Mouse (Mus musculus): Measurements from ENCODE around the gene Papolg. TPM values are rescaled to one million over a fixed set of nuclear protein-coding genes. Genes with fewer than 3 reads are reported as not detected.
A peak's percentile ranks its signal among the peaks of the same experiment; 100 is the strongest.
"Not testable (repeated sequence)": the region's sequence is repeated elsewhere in the genome, so short reads cannot be mapped to it uniquely, and the experiment has no call there.

Papolg gene
- polyA plus RNA-seq (2014; fragmentation: Nextera tagmentation; extraction: Ambion mirVana), result 11.2 and 13.6 TPM in 2 replicates

- Histone ChIP-seq H3K9me3 (replicated peaks; ENCODE audit: control insufficient read depth, low read length) (no peaks in the 10 kb centered on the region), H3K27me3 (ENCODE audit: control insufficient read depth, insufficient read depth, low read length) (no peaks in the 10 kb centered on the region), H3K9ac (ENCODE audit: low read depth, low read length) (peak within 1 kb of the TSS; percentile 89), H3K27ac (ENCODE audit: low read depth, low read length) (peak within 1 kb of the TSS; percentile 94), H3K36me3 (ENCODE audit: control insufficient read depth, insufficient read depth, low read length) (peaks cover 3% of the 10 kb centered on the region; the same call in 1 of the 2 replicates), H3K4me3 (ENCODE audit: low read depth, low read length) (peak within 1 kb of the TSS; percentile 99), H3K4me2 (peak within 1 kb of the TSS; percentile 83), H3K4me1 (ENCODE audit: control insufficient read depth, insufficient read depth, low read length) (no peaks in the 10 kb centered on the region; the same call in 1 of the 2 replicates)
- WGBS (ENCODE audit: insufficient replicate concordance), result under 1% methylated on average over 21 of the region's 21 CpGs
- peak; percentile 99 for ATAC-seq (replicated peaks; ENCODE audit: insufficient number of reproducible peaks, low FRiP score, low TSS enrichment)
Observed at GRCm38 (mm10) chr11:23895060-23895426, at the start of gene Papolg. Gene Papolg, minus strand, starts transcription at chr11:23895253.

GRCm38 (mm10) chr11:23928146-23928545, 33.1 kb upstream of the Papolg start:
- not testable (repeated sequence) for H3K4me3 ChIP-seq (ENCODE audit: low read depth, low read length); H3K27me3 ChIP-seq (ENCODE audit: control insufficient read depth, insufficient read depth, low read length); ATAC-seq (replicated peaks; ENCODE audit: insufficient number of reproducible peaks, low FRiP score, low TSS enrichment); H3K4me1 ChIP-seq (ENCODE audit: control insufficient read depth, insufficient read depth, low read length); H3K9me3 ChIP-seq (replicated peaks; ENCODE audit: control insufficient read depth, low read length); H3K27ac ChIP-seq (ENCODE audit: low read depth, low read length); H3K36me3 ChIP-seq (ENCODE audit: control insufficient read depth, insufficient read depth, low read length); H3K9ac ChIP-seq (ENCODE audit: low read depth, low read length)
- H3K4me2 ChIP-seq, result peak overlapping the region; percentile 37
- 13% methylated on average over 8 of the region's 8 CpGs for WGBS (ENCODE audit: insufficient replicate concordance)

DNA sequence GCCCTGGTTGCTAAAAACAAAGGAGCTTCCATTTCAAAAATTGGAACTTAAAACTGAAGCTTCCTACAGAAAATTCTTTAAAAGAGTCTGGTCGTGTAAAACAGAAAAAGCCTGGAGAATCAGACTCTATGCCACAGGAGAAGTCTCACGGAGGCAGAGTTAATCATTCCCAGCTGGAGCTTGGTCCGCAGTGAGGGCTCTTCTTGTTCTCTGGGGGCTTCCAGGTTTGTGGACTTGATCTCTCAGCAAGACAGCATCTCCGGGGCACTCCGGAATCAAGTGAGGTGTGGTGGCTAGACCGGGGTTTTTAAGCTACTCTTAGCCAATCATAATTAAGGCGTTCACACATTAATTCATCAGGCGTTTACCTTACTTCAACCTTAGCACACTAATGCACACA, 32.6 kb upstream of the Papolg start:
- WGBS (ENCODE audit: insufficient replicate concordance), result 32% methylated on average over 8 of the region's 8 CpGs
- no peak overlapping the region for H3K9ac ChIP-seq (ENCODE audit: low read depth, low read length)

DNA sequence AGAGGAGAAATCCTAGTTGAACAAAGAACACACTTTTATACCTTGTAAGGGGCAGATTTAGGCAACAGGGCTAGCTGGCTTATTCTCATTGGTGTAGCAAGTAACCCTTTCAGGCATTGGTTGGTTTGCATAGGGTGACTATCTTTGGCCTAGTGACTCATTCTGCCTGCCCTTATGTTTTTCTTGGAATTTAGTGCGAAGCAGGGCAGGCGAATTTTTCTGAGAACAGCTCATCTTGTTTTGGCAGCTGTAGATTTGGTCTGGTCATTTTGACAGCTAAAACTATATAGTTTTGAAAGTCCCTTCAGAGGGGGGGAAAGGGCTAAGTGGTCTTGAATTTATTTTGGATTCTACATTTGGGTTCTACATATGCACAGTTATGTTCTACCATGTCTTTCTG, 18.8 kb upstream of the Papolg start:
- H3K4me2 ChIP-seq; H3K36me3 ChIP-seq (ENCODE audit: control insufficient read depth, insufficient read depth, low read length); ATAC-seq (replicated peaks; ENCODE audit: insufficient number of reproducible peaks, low FRiP score, low TSS enrichment); H3K9ac ChIP-seq (ENCODE audit: low read depth, low read length); H3K4me1 ChIP-seq (ENCODE audit: control insufficient read depth, insufficient read depth, low read length); H3K27ac ChIP-seq (ENCODE audit: low read depth, low read length); H3K27me3 ChIP-seq (ENCODE audit: control insufficient read depth, insufficient read depth, low read length); H3K4me3 ChIP-seq (ENCODE audit: low read depth, low read length); H3K9me3 ChIP-seq (replicated peaks; ENCODE audit: control insufficient read depth, low read length): not testable (repeated sequence)
- WGBS (ENCODE audit: insufficient replicate concordance), result 54% methylated on average over 2 of the region's 2 CpGs

More for the DNA sequence above, 32.6 kb upstream of the Papolg start:
- ATAC-seq (replicated peaks; ENCODE audit: insufficient number of reproducible peaks, low FRiP score, low TSS enrichment), result no peak
- Histone ChIP-seq H3K27me3 (ENCODE audit: control insufficient read depth, insufficient read depth, low read length) (no peaks in the 10 kb centered on the region), H3K9me3 (replicated peaks; ENCODE audit: control insufficient read depth, low read length) (no peaks in the 10 kb centered on the region), H3K4me2 (peak overlapping the region; percentile 37; the same call in 1 of the 2 replicates), H3K27ac (ENCODE audit: low read depth, low read length) (no peak overlapping the region), H3K4me3 (ENCODE audit: low read depth, low read length) (no peak overlapping the region), H3K36me3 (ENCODE audit: control insufficient read depth, insufficient read depth, low read length) (no peaks in the 10 kb centered on the region), H3K4me1 (ENCODE audit: control insufficient read depth, insufficient read depth, low read length) (no peaks in the 10 kb centered on the region)

DNA sequence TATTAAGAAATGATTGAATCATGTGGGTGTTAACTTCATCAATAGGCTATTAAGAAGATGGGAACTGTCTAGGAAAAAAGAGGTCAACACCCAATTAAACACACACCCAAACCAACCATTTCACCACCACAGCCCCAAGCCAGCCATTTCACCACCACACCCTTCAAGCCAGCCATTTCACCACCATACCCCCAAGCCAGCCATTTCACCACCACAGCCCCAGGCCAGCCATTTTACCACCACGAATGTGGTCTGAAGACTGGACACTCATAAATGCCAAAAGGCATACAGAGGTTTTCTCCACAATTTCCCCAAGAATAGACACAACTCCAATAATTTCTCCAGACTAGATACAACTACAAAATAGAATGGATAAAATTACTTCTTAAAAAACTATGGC, 8.9 kb upstream of the Papolg start:
- Histone ChIP-seq H3K36me3 (ENCODE audit: control insufficient read depth, insufficient read depth, low read length) (no peaks in the 10 kb centered on the region), H3K9me3 (replicated peaks; ENCODE audit: control insufficient read depth, low read length) (no peaks in the 10 kb centered on the region), H3K4me2 (no peak overlapping the region), H3K4me3 (ENCODE audit: low read depth, low read length) (no peak overlapping the region), H3K27ac (ENCODE audit: low read depth, low read length) (no peak overlapping the region), H3K4me1 (ENCODE audit: control insufficient read depth, insufficient read depth, low read length) (no peaks in the 10 kb centered on the region), H3K27me3 (ENCODE audit: control insufficient read depth, insufficient read depth, low read length) (no peaks in the 10 kb centered on the region), H3K9ac (ENCODE audit: low read depth, low read length) (no peak overlapping the region)
- no peak for ATAC-seq (replicated peaks; ENCODE audit: insufficient number of reproducible peaks, low FRiP score, low TSS enrichment)
- WGBS (ENCODE audit: insufficient replicate concordance), result 72% methylated on average over 1 of the region's 1 CpGs

GRCm38 (mm10) chr11:23894141-23895059, 653 bp downstream of the Papolg start:
- 1% methylated on average over 43 of the region's 48 CpGs for WGBS (ENCODE audit: insufficient replicate concordance)
- H3K4me2 ChIP-seq, result peak overlapping the region; percentile 83
- peaks cover 3% of the 10 kb centered on the region; the same call in 1 of the 2 replicates for H3K36me3 ChIP-seq (ENCODE audit: control insufficient read depth, insufficient read depth, low read length)
- no peaks in the 10 kb centered on the region for H3K9me3 ChIP-seq (replicated peaks; ENCODE audit: control insufficient read depth, low read length)
- peak overlapping the region; percentile 89 for H3K9ac ChIP-seq (ENCODE audit: low read depth, low read length)
- peak overlapping the region; percentile 99 for H3K4me3 ChIP-seq (ENCODE audit: low read depth, low read length)
- H3K4me1 ChIP-seq (ENCODE audit: control insufficient read depth, insufficient read depth, low read length), result no peaks in the 10 kb centered on the region; the same call in 1 of the 2 replicates
- H3K27me3 ChIP-seq (ENCODE audit: control insufficient read depth, insufficient read depth, low read length), result no peaks in the 10 kb centered on the region
- peak; percentile 80 for ATAC-seq (replicated peaks; ENCODE audit: insufficient number of reproducible peaks, low FRiP score, low TSS enrichment)
- H3K27ac ChIP-seq (ENCODE audit: low read depth, low read length), result peak overlapping the region; percentile 94

- Histone ChIP-seq H3K9ac (ENCODE audit: low read depth, low read length) (no peak overlapping the region), H3K4me3 (ENCODE audit: low read depth, low read length) (no peak overlapping the region), H3K4me2 (no peak overlapping the region), H3K4me1 (ENCODE audit: control insufficient read depth, insufficient read depth, low read length) (no peaks in the 10 kb centered on the region; the same call in 1 of the 2 replicates), H3K27me3 (ENCODE audit: control insufficient read depth, insufficient read depth, low read length) (no peaks in the 10 kb centered on the region), H3K27ac (ENCODE audit: low read depth, low read length) (no peak overlapping the region), H3K9me3 (replicated peaks; ENCODE audit: control insufficient read depth, low read length) (no peaks in the 10 kb centered on the region), H3K36me3 (ENCODE audit: control insufficient read depth, insufficient read depth, low read length) (peaks cover 9% of the 10 kb centered on the region; the same call in 1 of the 2 replicates)
- no peak for ATAC-seq (replicated peaks; ENCODE audit: insufficient number of reproducible peaks, low FRiP score, low TSS enrichment)
Observed at GRCm38 (mm10) chr11:23893556-23893955, 1.5 kb downstream of the Papolg start.

DNA sequence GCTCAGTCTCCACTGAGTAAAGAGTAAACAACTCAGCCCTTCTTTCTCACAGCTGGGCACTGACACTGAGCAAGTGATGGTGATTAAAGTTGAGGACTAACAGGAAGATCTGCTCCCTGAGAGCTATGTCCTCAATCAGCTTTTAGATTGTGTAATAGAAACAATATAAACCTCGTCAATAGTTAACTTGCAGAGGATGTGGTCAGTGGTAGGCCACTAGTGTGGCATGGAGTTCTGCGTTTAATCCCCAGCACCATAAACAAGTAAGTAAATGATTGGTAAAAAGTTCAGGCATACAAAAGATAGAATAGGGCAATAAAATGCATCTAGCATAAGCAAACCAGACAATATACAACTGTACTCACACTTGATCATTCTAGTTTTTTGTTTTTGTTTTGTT, 30.7 kb downstream of the Papolg start:
- Histone ChIP-seq H3K27me3 (ENCODE audit: control insufficient read depth, insufficient read depth, low read length) (no peaks in the 10 kb centered on the region), H3K9me3 (replicated peaks; ENCODE audit: control insufficient read depth, low read length) (no peaks in the 10 kb centered on the region), H3K9ac (ENCODE audit: low read depth, low read length) (no peak overlapping the region), H3K36me3 (ENCODE audit: control insufficient read depth, insufficient read depth, low read length) (peaks cover 33% of the 10 kb centered on the region), H3K4me1 (ENCODE audit: control insufficient read depth, insufficient read depth, low read length) (no peaks in the 10 kb centered on the region), H3K27ac (ENCODE audit: low read depth, low read length) (no peak overlapping the region), H3K4me3 (ENCODE audit: low read depth, low read length) (no peak overlapping the region), H3K4me2 (no peak overlapping the region)
- ATAC-seq (replicated peaks; ENCODE audit: insufficient number of reproducible peaks, low FRiP score, low TSS enrichment), result no peak
- WGBS (ENCODE audit: insufficient replicate concordance), result 86% methylated on average over 2 of the region's 2 CpGs

- Histone ChIP-seq H3K4me2 (no peak overlapping the region), H3K9me3 (replicated peaks; ENCODE audit: control insufficient read depth, low read length) (no peaks in the 10 kb centered on the region), H3K4me1 (ENCODE audit: control insufficient read depth, insufficient read depth, low read length) (no peaks in the 10 kb centered on the region), H3K27ac (ENCODE audit: low read depth, low read length) (no peak overlapping the region), H3K36me3 (ENCODE audit: control insufficient read depth, insufficient read depth, low read length) (peaks cover 24% of the 10 kb centered on the region), H3K27me3 (ENCODE audit: control insufficient read depth, insufficient read depth, low read length) (no peaks in the 10 kb centered on the region), H3K4me3 (ENCODE audit: low read depth, low read length) (no peak overlapping the region), H3K9ac (ENCODE audit: low read depth, low read length) (no peak overlapping the region)
- ATAC-seq (replicated peaks; ENCODE audit: insufficient number of reproducible peaks, low FRiP score, low TSS enrichment), result no peak
- WGBS (ENCODE audit: insufficient replicate concordance), result 90% methylated on average over 4 of the region's 4 CpGs
Observed at GRCm38 (mm10) chr11:23856723-23857112, 38.3 kb downstream of the Papolg start.

Measured in heart, embryonic 11.5 days (tissue).